In the genomic region with DNA sequence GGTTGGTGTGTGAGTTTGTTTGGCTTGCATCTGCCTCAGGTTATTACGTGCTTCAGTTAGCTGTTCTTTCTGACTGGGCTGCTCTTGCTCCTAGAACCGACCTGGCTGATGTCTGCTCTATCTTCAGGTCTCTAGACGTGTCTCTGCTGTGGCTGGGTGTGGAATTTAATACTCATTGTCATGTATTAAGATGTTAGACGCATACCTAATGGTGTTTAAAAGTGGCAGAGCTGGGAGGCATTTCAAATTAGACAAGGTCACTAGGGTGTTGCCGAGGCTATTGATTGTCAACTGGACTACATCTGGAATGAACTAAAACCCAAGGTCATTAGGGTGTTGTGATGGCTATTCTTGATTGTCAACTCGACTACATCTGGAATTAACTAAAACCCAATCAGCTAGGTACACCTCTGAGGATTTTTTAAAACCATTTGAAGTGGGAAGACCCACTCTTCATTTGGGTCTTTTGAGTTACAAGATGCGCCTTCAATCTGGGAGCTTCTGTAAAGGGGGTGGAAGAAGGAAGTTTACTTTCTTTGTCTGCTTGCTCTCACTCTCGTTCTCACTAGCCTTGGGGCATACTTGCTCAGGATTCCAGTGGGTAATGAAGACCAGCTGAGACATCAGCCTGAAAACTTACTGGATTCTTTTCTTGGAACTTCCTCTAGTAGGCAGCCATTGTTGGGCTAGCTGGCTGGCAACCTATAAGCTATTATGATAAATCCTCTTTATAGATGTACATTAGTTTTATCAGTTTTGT, we compare ENCODE assay signal across 18 mouse cellular contexts. TPM values are rescaled to one million over a fixed set of nuclear protein-coding genes. Genes with fewer than 3 reads are reported as not detected.
DNase-seq lines count a peak whose midpoint lies in the region; ATAC-seq lines count a peak whose summit lies in the region.
"Had no signal": no experiment of that assay in that cellular context is flagged by ENCODE, and none has a peak within 500 bp of the region (broad histone marks: within the 10 kb centered on the region; RNA-seq: fewer than 3 reads in every experiment).

No protein-coding gene starts in this region.

- H3K27ac ChIP-seq in forebrain, embryonic 10.5 days, result peak overlapping the region; percentile 4; the same call in 1 of the 2 replicates
- H3K27ac ChIP-seq in forebrain, embryonic 14.5 days (ENCODE audit: low read depth, low read length), result no peak overlapping the region
- H3K27ac ChIP-seq: forebrain, embryonic 12.5 days; hindbrain, postnatal 0 days; stomach, embryonic 15.5 days had no signal

- 66% methylated on average over 8 of the region's 8 CpGs for WGBS in forebrain, embryonic 10.5 days
- WGBS in forebrain, embryonic 14.5 days, result 73% methylated on average over 8 of the region's 8 CpGs

- H3K4me3 ChIP-seq in forebrain, embryonic 10.5 days, result no peak overlapping the region
- no peak overlapping the region for H3K4me3 ChIP-seq in forebrain, embryonic 14.5 days (ENCODE audit: low read depth, low read length)
- H3K4me3 ChIP-seq: forebrain, embryonic 12.5 days; stomach, embryonic 15.5 days had no signal

- ATAC-seq in forebrain, embryonic 14.5 days, result no peak
- no peak for ATAC-seq in inflammation-experienced regulatory T-cells, adult 6 months
- ATAC-seq in monocyte, adult 5-6 weeks (replicated peaks; ENCODE audit: insufficient number of reproducible peaks, low FRiP score, low TSS enrichment, poor library complexity, severe bottlenecking), result no peak
- ATAC-seq: hindbrain, postnatal 0 days had no signal

- H3K4me1 ChIP-seq in forebrain, embryonic 10.5 days, result no peaks in the 10 kb centered on the region
- no peaks in the 10 kb centered on the region for H3K4me1 ChIP-seq in forebrain, embryonic 14.5 days (ENCODE audit: control insufficient read depth, insufficient read depth, low read length)
- H3K4me1 ChIP-seq: forebrain, embryonic 12.5 days; stomach, embryonic 15.5 days had no signal

- no peaks in the 10 kb centered on the region for H3K36me3 ChIP-seq in forebrain, embryonic 10.5 days (replicated peaks)
- H3K36me3 ChIP-seq in forebrain, embryonic 14.5 days (ENCODE audit: control insufficient read depth, insufficient read depth, low read length), result no peaks in the 10 kb centered on the region
- H3K36me3 ChIP-seq: forebrain, embryonic 12.5 days; stomach, embryonic 15.5 days had no signal

- no peak overlapping the region for H3K4me2 ChIP-seq in forebrain, embryonic 14.5 days (ENCODE audit: low read length)
- H3K4me2 ChIP-seq: forebrain, embryonic 12.5 days; midbrain, embryonic 11.5 days; stomach, embryonic 15.5 days had no signal

- H3K9ac ChIP-seq in forebrain, embryonic 14.5 days (ENCODE audit: low read length), result no peak overlapping the region
- H3K9ac ChIP-seq: forebrain, embryonic 12.5 days; stomach, embryonic 15.5 days had no signal

- H3K27me3 ChIP-seq in forebrain, embryonic 10.5 days (ENCODE audit: poor library complexity, severe bottlenecking), result no peaks in the 10 kb centered on the region
- H3K27me3 ChIP-seq in forebrain, embryonic 14.5 days (replicated peaks; ENCODE audit: control insufficient read depth, insufficient read depth, low read length), result no peaks in the 10 kb centered on the region
- H3K27me3 ChIP-seq: forebrain, embryonic 12.5 days; stomach, embryonic 15.5 days had no signal

- peak; percentile 25 for DNase-seq in forebrain, embryonic 10.5 days (ENCODE audit: extremely low spot score, low spot score)
- no peak for DNase-seq in forebrain, embryonic 14.5 days (ENCODE audit: low spot score)
- DNase-seq in embryo, embryonic 11 days, result peak; percentile 53
- peak; percentile 57 for DNase-seq in hindlimb bud, embryonic 11.5 days (ENCODE audit: extremely low spot score, low read depth, low spot score)
- DNase-seq in kidney, postnatal 25 days, result no peak
- DNase-seq: adrenal gland, postnatal 25 days; cerebellum, adult 9-10 months; kidney, adult 11 months; left cerebral cortex, postnatal 4 days; lung, postnatal 10 days; thymus, postnatal 25 days had no signal

- no peaks in the 10 kb centered on the region for H3K9me3 ChIP-seq in forebrain, embryonic 10.5 days
- no peaks in the 10 kb centered on the region for H3K9me3 ChIP-seq in forebrain, embryonic 14.5 days (replicated peaks; ENCODE audit: control insufficient read depth, low read length)
- H3K9me3 ChIP-seq: forebrain, embryonic 12.5 days; stomach, embryonic 15.5 days had no signal

RNA-seq across cellular contexts. Expression of gene Zfp518b, which starts 12.2 kb away (rescaled TPM):
- 42.0 and 43.4 TPM in 2 replicates for polyA plus RNA-seq in forebrain, embryonic 10.5 days (2016; fragmentation: Nextera tagmentation; extraction: Ambion mirVana)
- polyA plus RNA-seq in forebrain, embryonic 14.5 days (2014; fragmentation: Nextera tagmentation; extraction: Ambion mirVana), result 39.4 and 45.8 TPM in 2 replicates
- polyA plus RNA-seq in inflammation-experienced regulatory T-cells, adult 6 months (2017; shearing (Covaris generic)), result 1 to 10 TPM in 1 of 3 experiments, under 1 TPM in 2; 0.60 to 1.3 (median 0.73) TPM
- 1.0 to 4.7 TPM (median 2.3 TPM) in 3 replicates for total RNA-seq in monocyte, adult 5-6 weeks (2017)
- total RNA-seq: MEL had no signal

Comparison
In these comparisons a context has a peak if more than half of its experiments do, and no peak if none do; other contexts are left out.
1. DNase-seq: peak in forebrain, embryonic 10.5 days (single experiment), embryo, embryonic 11 days (single experiment) and hindlimb bud, embryonic 11.5 days (single experiment); none in forebrain, embryonic 14.5 days (single experiment) and kidney, postnatal 25 days (0 of 2).
2. RNA of gene Zfp518b, which starts 12.2 kb away (polyA plus RNA-seq): 42.0 to 43.4 TPM in forebrain, embryonic 10.5 days and 39.4 to 45.8 TPM in forebrain, embryonic 14.5 days; 0.60 to 1.3 TPM in inflammation-experienced regulatory T-cells, adult 6 months; every median in the first group is over 10 times any median in the second.